Mouse (Mus musculus): Measurements from ENCODE around the gene Ccdc141.

DNA sequence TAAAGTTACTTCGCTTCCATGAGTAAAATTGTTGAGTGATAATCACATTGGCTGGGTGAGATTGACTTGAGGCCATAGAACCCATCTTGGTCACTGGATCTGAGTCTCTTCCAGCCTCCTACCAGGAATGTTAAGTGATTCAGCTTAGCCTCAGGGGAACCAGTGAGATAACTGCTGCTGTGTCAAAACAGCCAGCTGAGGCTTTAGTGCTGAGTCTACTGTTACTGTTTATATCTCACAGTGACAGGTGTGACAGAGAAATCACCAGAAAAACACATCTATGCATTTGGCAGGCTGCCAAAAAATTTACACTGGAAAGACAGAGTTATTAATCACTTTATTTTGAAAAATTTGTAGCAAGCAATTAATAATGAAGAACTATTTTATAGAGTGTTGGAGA is 43.5 kb downstream of the Ccdc141 start:
- TF ChIP-seq POLR2A (IDR thresholded peaks at IDR 0.05; ENCODE audit: low read depth, low read length) (no peak), CTCF (IDR thresholded peaks at IDR 0.05; ENCODE audit: extremely low read depth, insufficient read length, insufficient replicate concordance, low read depth, low read length) (no peak)
